Mouse (Mus musculus) layer of hippocampus, adult 9-10 months (tissue): Measurements from ENCODE around the gene Clcn1.

ENCODE experiments used
- DNase-seq: peaks from one replicate; pipeline ENCODE4 v3.0.0; 2022; ENCODE audit warnings: low spot score

Clcn1 gene

GRCm38 (mm10) chr6:42350968-42351775 lies 64.7 kb downstream of the Clcn1 start:
- DNase-seq, result no peak

- DNase-seq, result no peak
Observed at GRCm38 (mm10) chr6:42351776-42352485, 65.4 kb downstream of the Clcn1 start.

DNA sequence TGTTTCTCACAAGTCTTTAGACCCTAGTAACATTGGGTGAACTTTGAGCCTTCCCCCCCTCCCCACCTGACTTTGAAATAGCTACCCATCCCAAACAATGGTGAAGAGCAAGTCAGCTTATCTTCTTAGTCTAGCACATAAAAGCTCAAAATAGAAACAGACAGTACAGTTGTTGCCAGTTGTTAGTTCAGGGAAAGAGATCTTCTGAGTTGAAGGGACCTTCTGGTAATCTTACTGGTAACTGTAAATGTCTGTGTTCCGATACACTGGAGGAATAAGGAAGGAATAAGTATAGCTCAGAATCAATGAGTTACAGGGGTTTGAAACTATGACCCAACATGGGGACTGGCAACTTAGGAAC lies 66.0 kb downstream of the Clcn1 start:
- DNase-seq, result no peak

DNA sequence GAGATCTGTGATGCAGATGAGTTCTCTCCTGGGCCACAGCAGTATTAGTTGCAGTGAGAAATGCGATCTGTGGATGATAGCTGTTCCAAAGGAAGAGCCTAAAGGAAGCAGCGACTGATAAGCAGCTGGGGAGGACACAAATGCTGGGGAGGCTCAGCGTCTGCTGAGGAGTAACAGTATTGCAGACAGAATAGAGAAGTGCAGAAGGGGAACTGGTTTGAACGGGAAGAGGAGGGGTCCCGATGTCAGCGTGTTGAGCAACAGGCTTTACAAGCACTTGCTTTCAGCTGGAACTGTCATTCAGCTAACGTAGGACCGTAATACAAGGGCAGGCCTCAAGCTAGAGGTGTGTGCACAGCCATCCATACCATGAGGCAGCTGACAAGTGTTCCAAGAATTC lies 66.7 kb downstream of the Clcn1 start:
- DNase-seq, result no peak

DNA sequence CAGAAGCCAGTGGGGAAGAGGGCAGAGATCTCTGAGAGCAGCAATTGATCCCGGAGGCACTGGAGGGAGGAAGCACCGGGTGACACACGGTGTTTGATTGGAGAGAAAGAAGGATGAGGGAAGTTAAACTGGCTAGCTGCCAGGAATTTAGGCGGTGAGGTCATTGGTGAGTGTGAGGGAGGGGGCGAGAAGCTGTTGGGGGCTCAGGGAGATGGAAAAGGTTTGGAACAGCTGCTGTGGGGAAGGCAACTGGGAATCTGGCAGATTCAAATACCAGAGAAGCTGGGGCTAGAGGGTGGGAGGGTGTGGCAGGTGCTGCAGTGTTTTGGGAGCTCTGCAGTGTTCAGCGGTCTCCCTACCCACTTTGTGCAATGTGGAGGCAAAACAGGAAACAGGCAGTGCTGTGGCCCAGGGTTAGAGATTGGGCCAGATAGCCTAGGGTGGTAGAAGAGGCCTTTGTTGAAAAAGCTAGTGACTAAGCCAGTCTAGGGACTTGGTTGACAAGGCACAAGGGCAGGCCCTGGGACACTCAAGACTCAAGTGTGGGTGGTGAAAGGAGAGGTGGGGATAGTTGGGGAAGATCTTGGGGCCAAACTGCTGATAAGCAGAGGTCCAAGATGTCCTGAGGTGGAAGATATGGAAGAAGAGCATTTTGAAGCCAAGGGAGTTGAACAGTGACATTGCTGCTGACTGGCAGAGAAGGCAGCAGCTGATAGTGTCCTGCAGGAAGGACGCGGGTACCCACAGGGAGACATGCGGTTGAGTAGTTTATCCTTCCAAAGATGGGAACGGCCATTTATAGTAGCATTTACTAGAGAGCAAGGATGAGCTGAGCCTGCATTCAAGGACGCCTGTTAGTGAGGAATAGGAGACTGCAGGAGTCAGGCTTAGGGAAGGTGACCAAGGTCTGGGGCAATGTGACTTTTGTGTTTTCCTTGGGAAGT lies 67.9 kb downstream of the Clcn1 start:
- no peak for DNase-seq

GRCm38 (mm10) chr6:42355366-42355765 lies 68.9 kb downstream of the Clcn1 start:
- no peak for DNase-seq

DNA sequence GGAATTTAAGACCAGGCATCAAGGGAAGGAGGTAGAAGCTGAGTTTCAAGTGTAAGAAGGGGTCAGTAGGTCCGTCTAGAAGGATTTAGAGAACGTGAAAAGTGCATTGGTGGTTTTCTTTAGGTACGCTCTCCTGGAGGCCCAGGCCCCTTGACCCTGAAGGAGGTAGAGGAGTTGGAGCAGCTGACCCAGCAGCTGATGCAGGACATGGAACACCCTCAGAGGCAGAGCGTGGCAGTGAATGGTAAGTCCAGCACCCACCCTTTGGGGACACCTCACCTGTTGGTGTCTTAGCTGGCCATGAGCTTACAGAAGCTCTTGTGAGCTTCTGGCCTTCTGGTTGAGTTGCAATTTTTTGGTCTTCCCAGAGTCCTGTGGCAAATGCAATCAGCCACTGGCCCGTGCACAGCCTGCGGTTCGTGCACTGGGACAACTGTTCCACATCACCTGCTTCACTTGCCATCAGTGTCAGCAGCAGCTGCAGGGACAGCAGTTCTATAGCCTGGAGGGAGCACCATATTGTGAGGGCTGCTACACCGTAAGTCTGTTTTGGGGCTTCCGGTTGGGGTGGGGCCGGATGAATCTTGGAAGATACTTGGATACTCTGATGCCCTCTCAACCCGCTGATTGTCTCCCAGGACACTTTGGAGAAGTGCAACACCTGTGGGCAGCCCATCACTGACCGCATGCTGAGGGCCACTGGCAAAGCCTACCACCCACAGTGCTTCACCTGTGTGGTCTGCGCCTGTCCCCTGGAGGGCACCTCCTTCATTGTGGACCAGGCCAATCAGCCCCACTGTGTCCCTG lies 69.5 kb downstream of the Clcn1 start:
- DNase-seq, result no peak

DNA sequence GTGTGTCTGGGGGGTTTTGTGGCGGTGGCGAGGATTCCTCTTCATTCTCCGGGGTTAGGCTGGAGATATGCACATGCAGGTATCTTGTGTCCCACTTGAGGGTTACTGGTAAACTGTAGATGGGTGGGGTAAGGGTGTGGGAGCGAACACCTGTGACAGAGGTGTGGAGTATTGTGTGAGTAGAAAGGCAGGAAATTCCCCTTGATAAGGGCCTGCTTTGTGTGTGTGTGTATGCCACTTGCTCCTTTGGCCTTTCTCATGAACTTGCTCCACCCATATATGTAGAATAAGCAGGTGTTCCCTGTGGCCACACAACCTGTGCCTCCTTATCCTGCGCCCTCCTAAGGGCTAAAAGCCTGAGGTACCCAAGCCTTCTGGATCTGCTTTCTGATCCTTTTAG lies 70.4 kb downstream of the Clcn1 start:
- no peak for DNase-seq

DNA sequence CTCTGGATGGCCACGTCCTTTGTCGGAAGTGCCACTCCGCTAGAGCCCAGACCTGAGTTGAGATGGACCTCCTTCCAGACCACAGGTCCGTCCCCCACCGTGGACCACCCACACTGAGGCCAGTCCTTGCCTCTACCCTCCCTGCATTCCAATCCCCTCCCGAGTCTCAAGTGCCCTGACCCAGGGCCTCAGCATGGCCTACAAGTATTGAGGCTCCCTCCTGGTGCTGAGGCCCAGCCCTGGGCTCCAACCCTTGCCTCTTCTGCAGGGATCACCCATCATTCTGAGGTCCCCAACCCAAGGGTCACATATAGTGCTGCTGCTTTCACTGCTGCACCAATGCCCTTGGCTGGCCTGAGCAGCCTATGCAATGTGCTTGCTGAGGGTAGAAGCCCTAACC lies 71.4 kb downstream of the Clcn1 start:
- no peak for DNase-seq

DNA sequence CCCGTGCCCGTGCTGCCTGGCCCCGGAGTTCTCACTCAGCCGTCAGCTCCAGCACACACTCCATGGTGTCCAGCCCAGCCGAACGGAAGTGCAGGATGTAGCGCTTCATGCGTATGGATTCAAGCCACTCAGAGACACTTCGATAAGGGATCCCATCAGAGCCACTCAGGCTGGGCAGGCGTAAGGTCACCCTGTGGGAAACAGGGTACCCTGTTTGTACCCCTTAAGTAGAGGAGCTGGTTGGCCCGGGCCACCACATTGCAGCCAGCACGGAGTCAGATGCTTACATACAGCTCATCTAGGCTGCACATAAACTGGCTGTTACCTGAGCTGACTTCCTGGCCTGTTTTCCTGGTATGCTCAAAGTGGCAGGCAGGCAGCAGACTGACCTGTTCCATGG lies 72.4 kb downstream of the Clcn1 start:
- no peak for DNase-seq

- no peak for DNase-seq
Observed at GRCm38 (mm10) chr6:42359364-42360147, 73.1 kb downstream of the Clcn1 start.

DNA sequence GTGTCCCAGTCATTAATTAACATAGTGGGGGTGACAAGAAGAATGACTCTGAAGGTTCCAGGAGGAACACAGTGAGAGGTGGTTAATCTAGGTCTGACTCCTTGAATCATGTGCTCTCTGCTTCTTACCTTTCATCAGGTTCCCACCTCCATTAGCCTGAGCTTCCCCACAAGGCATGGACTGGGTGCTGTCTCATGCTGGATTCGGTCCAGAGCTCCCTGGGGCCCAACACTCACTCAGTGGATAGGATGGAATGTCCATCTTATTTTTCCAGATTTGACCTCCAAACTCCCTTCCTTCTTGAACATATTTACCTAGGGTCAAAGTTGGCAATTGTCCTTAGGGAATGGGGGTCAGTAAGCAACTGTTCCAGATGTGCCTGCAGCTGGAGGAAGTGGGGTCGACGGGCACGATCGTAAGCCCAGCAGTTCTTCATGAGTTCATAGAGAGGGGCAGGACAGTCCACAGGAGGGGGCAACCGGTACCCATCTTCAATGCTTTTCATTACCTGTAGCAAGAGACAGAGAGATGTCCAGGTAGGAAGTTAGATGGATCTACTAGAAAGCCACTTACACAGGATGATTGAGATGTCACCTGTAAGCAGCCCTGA lies 73.9 kb downstream of the Clcn1 start:
- DNase-seq, result no peak

GRCm38 (mm10) chr6:42361041-42361895 lies 74.8 kb downstream of the Clcn1 start:
- no peak for DNase-seq

GRCm38 (mm10) chr6:42362074-42362473 lies 75.6 kb downstream of the Clcn1 start:
- no peak for DNase-seq

DNA sequence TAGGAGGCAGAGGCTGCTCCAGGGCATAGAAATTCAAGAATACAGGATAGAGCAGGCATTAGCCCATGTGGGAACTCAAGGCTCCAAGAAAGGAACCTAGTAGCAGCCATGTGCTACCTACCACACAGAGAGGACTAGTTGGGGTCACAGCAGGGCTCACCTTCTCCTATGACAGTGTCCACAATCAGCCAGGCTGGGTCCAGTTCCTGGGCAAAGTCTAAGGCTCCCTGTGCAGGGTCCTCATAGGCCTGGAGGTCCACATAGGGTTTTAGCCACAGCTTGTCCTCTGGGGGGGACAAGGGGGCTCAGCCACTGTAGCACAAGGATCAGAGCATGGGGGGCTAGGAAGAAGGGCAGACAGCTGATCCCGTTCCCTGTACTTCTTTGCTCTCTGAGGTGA lies 76.0 kb downstream of the Clcn1 start:
- DNase-seq, result no peak

GRCm38 (mm10) chr6:42362974-42363373 lies 76.5 kb downstream of the Clcn1 start:
- DNase-seq, result no peak

- DNase-seq, result no peak
Observed at GRCm38 (mm10) chr6:42364066-42364465, 77.6 kb downstream of the Clcn1 start.

DNA sequence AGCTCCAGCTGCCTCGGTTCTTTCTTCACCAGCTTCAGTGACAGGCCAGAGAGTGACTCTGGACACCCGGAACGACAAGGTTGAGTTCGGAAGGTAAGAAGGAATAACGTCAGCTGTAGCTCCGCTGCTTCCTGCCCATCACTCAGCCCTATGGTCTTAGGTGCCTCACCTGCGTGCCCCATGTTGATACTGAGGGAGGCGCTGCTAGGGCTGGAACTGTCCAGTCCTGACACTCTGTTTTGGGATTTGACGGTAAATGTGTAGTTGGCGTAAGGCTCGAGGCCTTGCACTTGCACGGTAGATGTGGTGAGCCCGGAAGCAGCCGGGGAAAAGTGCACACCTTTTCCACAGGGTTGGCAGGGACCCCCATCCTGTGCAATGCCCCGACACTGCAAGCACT lies 78.1 kb downstream of the Clcn1 start:
- no peak for DNase-seq

DNA sequence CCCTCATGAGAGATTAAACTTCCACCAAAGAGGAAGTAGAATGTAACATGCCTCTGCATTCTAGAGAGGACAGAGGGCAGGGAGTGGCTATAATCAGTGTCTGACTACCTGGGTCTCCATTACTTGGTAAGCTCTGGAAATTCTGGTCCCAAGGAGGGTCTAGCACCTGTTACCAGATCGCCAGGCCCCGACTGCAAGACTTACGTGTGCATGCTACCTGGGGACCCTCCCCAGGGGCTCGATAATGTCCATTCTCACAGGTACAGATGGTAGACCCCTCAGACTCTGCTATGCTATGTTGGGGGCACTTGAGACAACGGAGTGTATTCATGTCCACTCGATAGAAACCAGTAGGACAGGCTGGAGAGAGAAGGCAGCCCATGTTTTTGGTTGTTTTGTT lies 78.7 kb downstream of the Clcn1 start:
- DNase-seq, result no peak
